Mouse (Mus musculus): ENCODE measurements around the gene Orm2. TPM values are rescaled to one million over a fixed set of nuclear protein-coding genes. Genes with fewer than 3 reads are reported as not detected.

The Orm2 gene
- polyA plus RNA-seq, 1 experiment from 2014 or later: not detected

- Histone ChIP-seq H3K9me3 (no peaks in the 10 kb centered on the region), H3K4me3 (peak overlapping the region; percentile 64), H3K4me2 (peak overlapping the region; percentile 99), H3K9ac (peak overlapping the region; percentile 21), H3K4me1 (peaks cover 30% of the 10 kb centered on the region), H3K36me3 (no peaks in the 10 kb centered on the region), H3K27ac (peak overlapping the region; percentile 82), H3K27me3 (peaks cover 4% of the 10 kb centered on the region; the same call in 1 of the 2 replicates)
- peak; percentile 75 for ATAC-seq (ENCODE audit: borderline replicate concordance, extremely low read depth, low FRiP score, low TSS enrichment)
- under 1% methylated on average over 39 of the region's 39 CpGs for WGBS
Measured at GRCm38 (mm10) chr4:63409908-63410582, 47.8 kb downstream of the Orm2 start.

- Histone ChIP-seq H3K9ac (peak overlapping the region; percentile 21), H3K4me2 (peak overlapping the region; percentile 99), H3K27me3 (peaks cover 4% of the 10 kb centered on the region; the same call in 1 of the 2 replicates), H3K4me3 (peak overlapping the region; percentile 64), H3K27ac (peak overlapping the region; percentile 82), H3K9me3 (no peaks in the 10 kb centered on the region), H3K36me3 (no peaks in the 10 kb centered on the region), H3K4me1 (peaks cover 25% of the 10 kb centered on the region)
- whole genome bisulfite sequencing: under 1% methylated on average over 19 of the region's 19 CpGs
- ATAC-seq (ENCODE audit: borderline replicate concordance, extremely low read depth, low FRiP score, low TSS enrichment): peak; percentile 86
Measured at GRCm38 (mm10) chr4:63410583-63410934, 48.3 kb downstream of the Orm2 start.

GRCm38 (mm10) chr4:63411222-63411621 lies 49.0 kb downstream of the Orm2 start:
- Histone ChIP-seq H3K36me3 (no peaks in the 10 kb centered on the region), H3K27ac (no peak overlapping the region), H3K9me3 (no peaks in the 10 kb centered on the region), H3K27me3 (peaks cover 4% of the 10 kb centered on the region; the same call in 1 of the 2 replicates), H3K4me1 (peaks cover 18% of the 10 kb centered on the region), H3K4me3 (no peak overlapping the region), H3K9ac (no peak overlapping the region), H3K4me2 (no peak overlapping the region; the same call in 1 of the 2 replicates)
- no peak for ATAC-seq (ENCODE audit: borderline replicate concordance, extremely low read depth, low FRiP score, low TSS enrichment)
- WGBS: 49% methylated on average over 5 of the region's 5 CpGs

GRCm38 (mm10) chr4:63414951-63415350 lies 52.7 kb downstream of the Orm2 start:
- no peaks in the 10 kb centered on the region for H3K36me3 ChIP-seq
- H3K27me3 ChIP-seq: peaks cover 4% of the 10 kb centered on the region; the same call in 1 of the 2 replicates
- no peaks in the 10 kb centered on the region for H3K9me3 ChIP-seq
- H3K4me1 ChIP-seq: 0 out of 2 replicates have a peak, but pooled peaks cover 2% of the 10 kb centered on the region
- 61% methylated on average over 5 of the region's 5 CpGs for WGBS
- H3K9ac ChIP-seq: no peak overlapping the region
- H3K27ac ChIP-seq: no peak overlapping the region
- no peak overlapping the region for H3K4me3 ChIP-seq
- H3K4me2 ChIP-seq: no peak overlapping the region
- ATAC-seq (ENCODE audit: borderline replicate concordance, extremely low read depth, low FRiP score, low TSS enrichment): no peak

Other genes starting within 250 kb of the Orm2 start
- gene Ambp, start 207.7 kb upstream of the Orm2 start, polyA plus RNA-seq (2015; fragmentation: Nextera tagmentation; extraction: Ambion mirVana): 1.6 and 7.5 TPM in 2 replicates
- 8.3 and 9.2 TPM in 2 replicates for gene Kif12, start 190.3 kb upstream of the Orm2 start, polyA plus RNA-seq (2015; fragmentation: Nextera tagmentation; extraction: Ambion mirVana)
- gene Col27a1, start 148.4 kb upstream of the Orm2 start, polyA plus RNA-seq (2015; fragmentation: Nextera tagmentation; extraction: Ambion mirVana): 20.2 and 20.3 TPM in 2 replicates
- not detected in 2 replicates for gene Orm1, start 17.9 kb upstream of the Orm2 start, polyA plus RNA-seq (2015; fragmentation: Nextera tagmentation; extraction: Ambion mirVana)
- gene Orm3, start 6.3 kb upstream of the Orm2 start, polyA plus RNA-seq (2015; fragmentation: Nextera tagmentation; extraction: Ambion mirVana): not detected in 2 replicates
- 9.0 and 10.4 TPM in 2 replicates for gene Akna, start 40.9 kb downstream of the Orm2 start, polyA plus RNA-seq (2015; fragmentation: Nextera tagmentation; extraction: Ambion mirVana)
- gene Whrn, start 133.5 kb downstream of the Orm2 start, polyA plus RNA-seq (2015; fragmentation: Nextera tagmentation; extraction: Ambion mirVana): 2.7 and 2.8 TPM in 2 replicates
- 265 and 273 TPM in 2 replicates for gene Atp6v1g1, start 182.3 kb downstream of the Orm2 start, polyA plus RNA-seq (2015; fragmentation: Nextera tagmentation; extraction: Ambion mirVana)
- 9.0 and 9.8 TPM in 2 replicates for gene Tmem268, start 196.3 kb downstream of the Orm2 start, polyA plus RNA-seq (2015; fragmentation: Nextera tagmentation; extraction: Ambion mirVana)
- not detected in 2 replicates for gene Gm11213, start 242.8 kb downstream of the Orm2 start, polyA plus RNA-seq (2015; fragmentation: Nextera tagmentation; extraction: Ambion mirVana)

All from lung, embryonic 15.5 days (tissue).